Mouse (Mus musculus): ENCODE data around the gene Mast2.
A peak's percentile ranks its signal among the peaks of the same experiment; 100 is the strongest.

Mast2 gene

DNA sequence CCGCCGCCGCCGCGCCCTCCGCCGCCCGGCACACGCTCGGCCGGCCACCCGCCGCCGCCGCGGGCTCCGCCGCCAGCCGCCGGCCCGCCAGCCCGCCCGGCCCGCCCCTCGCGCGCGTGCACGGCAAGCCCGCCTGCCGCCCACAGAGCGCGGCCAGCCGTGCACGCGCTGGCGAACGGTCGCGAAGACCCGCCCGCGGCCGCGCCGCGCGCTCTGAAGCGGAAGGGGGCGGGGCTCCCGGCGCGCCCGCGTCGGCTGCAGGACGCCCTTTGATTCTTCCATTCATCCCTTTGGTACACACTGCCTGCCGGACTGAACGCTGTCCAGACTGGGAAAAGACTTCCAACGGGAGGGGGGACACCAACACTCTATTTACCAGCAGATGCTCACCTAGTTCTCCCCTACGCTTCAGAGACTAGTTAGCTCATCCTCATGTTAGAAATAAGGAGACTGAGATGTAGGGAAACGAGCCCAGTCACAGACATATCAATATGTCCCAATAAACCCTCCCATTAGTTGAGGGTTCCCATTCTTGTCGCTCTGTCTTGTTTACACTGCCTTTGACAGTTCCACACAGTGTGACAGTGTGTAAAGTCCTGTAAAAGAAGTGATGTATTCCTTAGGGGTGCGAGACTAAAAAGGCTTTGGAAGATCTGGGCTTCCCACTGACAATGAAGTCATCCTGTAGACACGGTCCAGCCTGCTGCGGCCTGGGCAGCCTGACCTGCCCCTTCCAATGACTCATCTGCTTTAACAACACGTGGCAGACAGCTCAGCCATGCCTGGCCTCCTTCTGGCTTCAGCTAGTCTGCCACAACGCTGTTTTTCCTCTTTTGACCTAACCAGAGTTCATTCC lies at the start of gene Mast2:
Gene Mast2, minus strand, starts transcription at position 58 of the 856 bp plus-strand sequence.
- DNase-seq = peak; percentile 93

DNA sequence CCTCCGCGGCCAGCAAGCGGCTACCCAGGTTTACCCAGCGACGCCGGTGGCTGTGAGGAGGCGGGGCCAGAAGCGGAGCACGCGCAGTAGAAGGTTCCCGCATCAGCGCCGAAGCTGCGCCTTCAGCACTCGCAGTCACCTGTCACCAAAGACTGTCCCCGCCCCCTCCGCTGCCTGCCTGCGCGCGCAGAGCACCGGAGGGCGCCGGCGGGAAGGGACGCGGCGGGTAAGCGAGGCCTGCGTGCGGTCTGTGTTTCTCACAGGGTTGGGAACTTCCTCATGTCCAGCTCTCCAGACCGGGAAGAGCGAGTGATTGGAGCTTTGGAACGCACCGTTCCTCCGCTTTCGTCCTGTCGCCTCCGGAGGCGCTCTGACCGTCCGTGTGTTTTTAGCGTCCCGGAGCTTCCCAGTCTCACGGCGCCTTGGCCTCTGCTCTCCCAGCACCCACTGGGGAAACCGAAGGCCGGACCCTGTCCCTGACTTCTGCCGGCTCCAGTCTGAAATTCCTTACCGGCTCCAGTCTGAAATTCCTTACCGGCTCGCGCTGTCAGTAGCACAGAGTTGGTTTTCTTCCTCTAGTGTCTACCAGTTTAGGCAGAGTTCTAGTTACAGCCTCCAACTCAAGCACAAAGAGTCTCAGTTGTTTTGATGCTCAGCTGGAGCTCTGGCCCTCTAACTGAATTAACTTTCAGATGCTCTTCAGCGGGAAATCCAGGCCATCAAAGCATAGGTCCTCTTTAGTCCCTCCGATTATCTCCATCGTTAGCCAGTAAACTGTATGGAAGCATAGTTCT lies 43.6 kb upstream of the Mast2 start, which contains the start of gene Ipp:
Gene Ipp, plus strand, starts transcription at position 125 of the 794 bp plus-strand sequence.
- DNase-seq = peak; percentile 98

DNA sequence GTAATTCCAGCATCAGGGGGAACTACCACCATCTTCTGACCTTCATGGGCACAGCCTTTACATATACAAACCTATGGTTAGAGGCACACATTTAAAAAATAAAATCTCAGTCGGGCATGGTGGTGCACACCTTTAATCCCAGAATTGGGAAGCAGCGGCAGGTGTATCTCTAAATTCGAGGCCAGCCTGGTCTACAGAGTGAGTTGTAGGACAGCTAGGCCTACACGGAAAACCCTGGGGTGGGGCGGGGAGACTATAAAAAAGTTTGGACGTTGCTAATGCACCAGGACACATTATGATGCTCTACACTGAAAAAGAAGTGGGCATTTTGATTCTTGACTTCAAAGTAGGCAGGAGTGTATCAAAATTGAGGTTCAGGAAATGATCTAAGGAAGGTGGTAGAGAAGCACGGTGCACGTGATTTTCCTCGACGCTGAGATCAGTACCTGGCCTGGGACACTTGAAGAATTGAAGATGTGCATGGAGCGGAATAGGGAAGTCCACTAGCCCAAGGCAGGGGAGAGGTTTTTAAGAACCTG lies 43.0 kb upstream of the Mast2 start:
- peak; percentile 17 for DNase-seq

DNA sequence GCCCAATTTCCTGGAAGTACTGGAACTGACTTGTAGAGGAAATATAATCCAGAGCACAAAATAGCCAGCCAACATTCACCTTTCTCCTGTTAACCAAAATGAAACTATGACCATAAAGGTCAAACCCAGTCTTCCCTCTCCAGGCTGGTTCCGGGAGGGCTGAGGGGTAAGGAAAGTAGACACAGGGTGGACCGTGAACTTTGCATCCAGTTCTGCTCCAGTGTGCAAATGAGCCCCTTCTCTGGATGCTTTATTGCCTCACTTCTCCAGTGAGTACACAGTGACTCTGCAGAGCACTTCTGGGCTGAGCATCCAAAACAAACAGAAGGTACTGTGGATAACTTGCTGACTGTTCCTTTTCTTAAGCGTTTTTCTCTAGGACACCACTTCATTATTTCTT lies 36.0 kb upstream of the Mast2 start:
- DNase-seq = peak; percentile 14

DNA sequence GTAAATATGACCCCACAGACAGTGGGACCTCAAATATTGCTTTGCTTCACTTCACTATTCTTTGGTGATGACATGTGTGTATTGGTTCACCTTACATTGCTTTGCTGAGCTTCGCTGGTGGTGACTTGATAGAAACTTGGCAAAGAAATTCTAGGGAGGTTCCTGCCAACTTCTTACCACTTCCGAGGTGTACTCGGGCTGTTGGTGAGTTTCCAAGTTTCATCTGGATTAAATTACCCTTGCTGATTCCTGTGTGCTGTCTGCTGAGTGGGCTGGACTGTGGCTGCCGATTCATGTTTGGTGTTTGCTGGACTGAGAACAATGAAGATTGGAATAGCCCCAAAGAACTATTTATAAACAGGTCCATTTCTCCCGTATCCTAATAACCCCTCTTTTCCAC lies 29.7 kb upstream of the Mast2 start:
- DNase-seq = no peak

DNA sequence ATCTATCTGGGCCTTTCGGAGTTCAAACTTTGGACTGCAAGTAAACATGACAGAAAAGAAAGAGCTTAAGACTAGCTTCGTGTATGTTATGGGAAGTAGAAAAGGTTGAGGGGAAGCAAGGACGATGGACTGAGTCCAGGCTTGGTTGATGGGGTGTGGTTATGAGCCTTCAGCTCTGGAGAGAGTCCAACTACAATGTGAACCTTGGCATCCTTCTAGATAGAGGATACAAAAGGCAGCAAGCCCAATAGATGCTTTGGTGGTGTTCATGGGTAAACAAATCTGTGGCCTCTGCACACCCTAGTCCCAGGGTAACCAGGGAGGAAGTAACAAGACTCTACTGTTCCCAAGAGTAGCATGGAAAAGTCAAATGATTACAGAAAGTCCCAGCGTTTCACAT lies 28.5 kb upstream of the Mast2 start:
- peak; percentile 18 for DNase-seq

DNA sequence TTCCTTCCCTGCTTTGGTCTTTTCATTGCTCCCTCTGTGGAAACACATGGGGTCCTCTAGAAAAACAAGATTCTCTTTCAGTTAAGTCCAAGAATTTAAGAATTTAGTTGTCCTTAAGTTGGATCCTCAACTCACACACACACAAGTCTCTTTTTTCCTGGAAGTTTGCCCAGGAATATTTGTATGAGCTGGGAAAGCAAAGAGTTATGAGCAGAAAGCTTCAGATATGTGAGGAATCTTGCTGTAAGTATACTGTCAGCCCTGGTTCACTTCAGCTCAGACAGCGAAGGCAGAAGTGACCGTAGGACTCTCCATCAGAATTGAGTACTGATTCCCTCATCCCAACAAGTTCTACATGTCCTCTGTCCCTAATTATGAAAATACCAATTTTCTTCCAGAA lies 27.9 kb upstream of the Mast2 start:
- DNase-seq = no peak

DNA sequence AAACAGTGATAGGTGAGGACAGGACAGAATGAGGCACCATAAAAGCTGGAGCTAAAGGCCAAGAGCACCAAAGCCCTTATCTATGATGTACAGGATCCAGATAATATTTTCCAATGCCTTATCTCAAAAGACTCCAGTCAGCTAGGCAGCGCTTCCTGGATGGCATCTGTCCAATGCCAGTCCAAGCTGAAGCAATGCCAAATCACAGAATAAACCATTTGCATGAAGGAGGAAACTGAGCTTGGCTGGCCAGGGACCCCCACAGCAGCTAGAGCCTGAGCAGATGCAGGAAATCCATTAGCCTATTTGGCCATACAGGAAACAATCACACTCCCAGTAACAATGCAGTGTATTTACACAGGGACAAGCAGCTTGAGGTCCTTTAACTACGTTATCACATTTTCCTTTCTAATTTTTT lies 27.1 kb upstream of the Mast2 start:
- peak; percentile 74 for DNase-seq

DNA sequence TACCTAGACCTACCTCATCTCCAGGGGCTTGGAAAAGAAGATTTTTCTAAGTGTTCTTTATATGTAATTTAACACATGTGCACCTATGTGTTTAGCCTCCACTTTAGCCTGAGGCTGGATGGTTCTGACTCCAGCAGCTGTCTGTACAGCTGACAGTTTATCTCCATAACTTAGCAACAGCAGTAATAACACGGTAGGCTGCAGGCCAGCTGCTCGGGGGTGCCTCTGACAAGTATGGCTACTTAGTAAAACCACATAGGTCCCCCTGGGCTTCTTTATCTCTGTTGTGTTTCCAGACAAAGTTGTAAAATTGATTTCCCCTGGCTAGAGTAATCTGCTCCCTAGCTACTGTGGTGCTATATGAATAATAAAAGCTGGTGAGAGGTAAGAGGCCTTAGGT lies 19.5 kb upstream of the Mast2 start:
- peak; percentile 47 for DNase-seq

DNA sequence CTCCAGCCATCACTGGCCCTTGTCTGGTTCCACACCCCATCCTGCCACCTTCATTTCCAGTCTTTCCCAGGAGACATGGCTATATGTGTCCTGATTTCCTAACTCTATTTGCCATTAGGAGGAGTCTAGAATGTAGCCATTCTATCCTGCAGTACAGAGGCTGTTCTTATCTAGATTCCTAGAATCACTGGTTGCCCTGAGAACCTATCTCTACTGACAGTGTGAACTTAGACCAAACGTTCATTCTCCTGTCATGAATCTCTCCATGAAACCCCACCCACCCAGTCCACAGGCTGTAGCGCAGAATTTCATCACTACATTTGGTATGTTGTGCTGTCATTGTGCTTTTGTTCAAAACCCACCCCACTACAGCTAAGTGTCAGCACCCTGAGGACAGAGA lies 17.3 kb upstream of the Mast2 start:
- DNase-seq = no peak

DNA sequence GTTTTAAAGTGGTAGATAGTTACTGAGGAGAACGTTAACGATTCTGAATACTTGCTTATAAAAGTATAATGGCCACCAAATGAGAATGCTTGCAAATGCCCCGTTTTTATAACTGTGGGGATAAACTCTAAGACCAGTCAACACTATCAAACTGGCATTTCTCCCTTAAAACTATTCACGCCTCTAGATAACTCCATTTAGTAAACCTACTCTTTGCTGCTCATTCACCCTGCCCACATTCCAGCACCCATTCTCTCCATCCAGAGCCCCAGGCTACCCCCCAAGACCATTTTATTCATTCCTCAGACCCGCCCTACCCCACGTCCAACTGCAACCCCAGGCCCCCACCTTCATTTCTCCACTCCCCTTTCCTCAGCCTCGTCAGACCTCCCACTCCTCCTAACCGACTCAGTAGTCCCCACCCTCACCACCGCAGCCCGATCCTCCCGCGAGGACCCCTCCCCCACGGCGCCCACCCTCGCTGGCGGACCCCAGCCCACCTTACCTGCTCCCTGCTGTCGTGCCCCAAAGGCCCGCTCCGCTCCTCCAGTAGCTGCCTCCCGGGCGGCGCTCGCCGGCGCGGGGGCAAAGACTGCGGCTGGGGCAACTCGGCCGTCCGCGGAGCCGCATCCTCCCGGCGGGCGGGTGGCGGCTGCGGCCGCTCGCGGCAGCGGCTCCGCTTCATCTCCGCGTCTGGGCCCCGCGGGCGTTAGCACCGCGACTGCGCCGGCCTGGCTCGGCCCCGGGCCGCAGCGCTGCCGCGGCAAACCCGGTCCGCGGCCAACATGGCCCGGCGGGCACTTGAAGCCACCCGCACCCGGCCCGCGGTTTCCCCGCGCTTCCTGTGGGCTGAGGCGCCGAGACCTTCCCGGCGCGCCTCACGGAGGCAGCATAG lies 505 bp downstream of the Mast2 start:
- peak; percentile 63 for DNase-seq

DNA sequence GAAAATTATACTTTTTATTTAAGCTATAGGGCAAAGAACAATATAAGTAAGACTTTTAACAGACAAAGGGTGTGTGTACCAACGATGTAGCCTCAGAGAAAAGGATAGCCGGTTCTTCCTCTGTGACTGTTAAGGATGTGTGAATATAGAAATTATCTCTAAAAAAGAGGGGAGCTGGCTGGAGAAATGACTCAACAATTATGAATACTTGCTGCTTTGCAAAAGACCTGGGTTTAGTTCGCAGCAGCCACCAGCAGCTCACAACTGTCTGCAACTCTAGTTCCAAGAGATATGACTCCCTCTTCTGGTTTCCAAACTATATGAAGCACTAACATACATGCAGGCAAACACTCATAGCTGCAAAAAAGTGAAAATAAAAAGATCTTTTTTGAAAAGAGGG lies 2.0 kb downstream of the Mast2 start:
- DNase-seq = no peak

DNA sequence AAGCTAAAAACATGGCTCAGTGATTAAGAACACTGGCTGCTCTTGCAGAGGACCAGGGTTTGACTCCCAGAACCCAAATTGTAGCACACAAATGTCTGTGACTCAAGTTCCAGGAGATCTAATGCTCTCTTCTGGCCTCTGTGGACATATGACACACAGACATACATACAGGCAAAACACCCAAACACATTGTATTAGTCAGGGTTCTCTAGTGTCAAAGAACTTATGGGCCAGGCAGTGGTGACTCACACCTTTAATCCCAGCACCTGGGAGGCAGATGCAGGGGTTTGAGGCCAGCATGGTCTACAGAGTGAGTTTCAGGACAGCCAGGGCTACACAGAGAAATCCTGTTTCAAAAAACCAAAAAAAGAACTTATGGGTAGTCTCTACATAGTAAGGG lies 12.4 kb downstream of the Mast2 start:
- DNase-seq = no peak

DNA sequence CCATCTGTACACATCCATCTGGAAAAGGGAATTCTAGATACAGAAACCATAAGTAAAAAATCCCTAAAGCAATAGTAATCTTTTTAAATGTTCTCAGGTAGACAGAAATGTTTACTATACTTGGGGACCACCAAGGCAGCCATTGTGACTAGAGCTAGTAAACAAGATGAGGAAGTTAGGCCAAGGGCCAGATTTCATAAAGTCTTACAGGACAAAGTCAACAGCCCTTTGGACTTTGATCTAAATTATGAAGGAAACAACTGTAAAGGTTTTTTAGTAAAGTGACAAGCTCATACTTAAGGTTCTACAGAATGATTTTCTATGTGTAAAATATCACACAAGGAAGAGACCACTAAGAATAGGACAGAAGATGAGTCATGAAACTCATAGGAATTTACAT lies 14.0 kb downstream of the Mast2 start:
- no peak for DNase-seq

DNA sequence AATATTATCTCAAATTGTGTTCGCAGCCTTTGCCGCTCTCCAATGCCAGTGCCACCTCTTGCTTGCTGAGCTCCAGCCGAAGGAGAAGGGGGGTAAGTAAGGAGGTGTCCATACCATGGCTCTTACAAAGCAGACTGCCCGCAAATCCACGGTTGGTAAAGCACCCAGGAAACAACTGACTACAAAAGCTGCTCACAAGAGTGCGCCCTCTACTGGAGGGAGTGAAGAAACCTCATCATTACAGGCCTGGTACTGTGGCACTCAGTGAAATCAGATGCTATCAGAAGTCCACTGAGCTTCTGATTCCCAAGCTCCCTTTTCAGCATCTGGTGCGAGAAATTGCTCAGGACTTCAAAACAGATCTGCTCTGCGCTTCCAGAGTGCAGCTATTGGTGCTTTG lies 15.3 kb downstream of the Mast2 start:
- DNase-seq = peak; percentile 43

DNA sequence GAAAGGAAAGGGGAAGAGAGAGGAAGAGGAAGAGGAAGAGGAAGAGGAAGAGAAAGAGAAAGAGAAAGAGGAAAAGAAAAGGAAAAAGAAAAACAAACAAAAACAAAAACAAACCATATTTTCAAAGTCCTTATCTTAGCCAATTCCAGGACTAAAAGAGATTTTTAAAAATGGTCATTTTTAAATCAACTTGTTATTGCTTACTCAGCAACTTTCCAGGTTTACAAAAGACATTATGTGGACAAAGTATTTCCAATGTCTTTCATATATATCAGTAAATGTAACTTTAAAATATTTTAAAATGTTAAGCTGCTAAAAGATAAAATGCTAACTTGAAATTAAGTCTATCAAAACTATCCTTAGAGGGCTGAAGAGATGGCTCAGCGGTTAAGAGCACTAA lies 24.6 kb downstream of the Mast2 start:
- no peak for DNase-seq

DNA sequence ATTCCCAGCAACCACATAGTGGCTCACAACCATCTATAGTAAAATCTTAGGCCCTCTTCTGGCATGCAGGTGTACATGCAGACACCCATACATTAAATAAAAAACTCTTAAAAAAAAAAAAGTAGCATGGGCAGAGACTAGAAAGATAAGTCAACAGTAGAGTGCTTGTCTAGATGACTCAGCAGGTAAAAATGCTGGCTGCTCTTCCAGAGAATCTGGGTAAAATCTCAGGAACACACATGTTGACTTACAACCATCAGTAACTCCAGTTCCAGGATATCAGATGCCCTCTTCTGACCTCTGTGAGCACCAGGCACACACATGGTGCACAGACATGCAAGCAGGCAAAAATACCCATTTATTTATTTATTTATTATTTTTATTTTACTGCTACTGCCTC lies 25.4 kb downstream of the Mast2 start:
- DNase-seq = no peak

DNA sequence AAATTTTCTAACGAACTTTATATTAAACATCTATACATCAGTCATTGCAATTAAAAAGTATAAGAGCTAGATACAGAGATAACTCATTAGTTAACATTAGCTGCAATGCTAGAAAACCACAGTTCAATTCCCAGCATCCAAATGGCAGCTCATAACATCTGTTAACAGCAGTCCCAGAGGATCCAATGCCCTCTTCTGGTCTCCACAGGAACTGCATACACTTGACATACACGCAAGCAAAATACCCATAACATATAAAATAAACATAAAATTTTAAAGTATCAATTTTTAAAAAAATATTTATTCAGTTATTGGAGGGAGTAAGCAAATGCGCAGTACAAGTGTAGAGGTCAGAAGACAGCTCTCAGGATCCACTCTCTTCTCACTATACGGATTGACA lies 28.4 kb downstream of the Mast2 start:
- DNase-seq = no peak

DNA sequence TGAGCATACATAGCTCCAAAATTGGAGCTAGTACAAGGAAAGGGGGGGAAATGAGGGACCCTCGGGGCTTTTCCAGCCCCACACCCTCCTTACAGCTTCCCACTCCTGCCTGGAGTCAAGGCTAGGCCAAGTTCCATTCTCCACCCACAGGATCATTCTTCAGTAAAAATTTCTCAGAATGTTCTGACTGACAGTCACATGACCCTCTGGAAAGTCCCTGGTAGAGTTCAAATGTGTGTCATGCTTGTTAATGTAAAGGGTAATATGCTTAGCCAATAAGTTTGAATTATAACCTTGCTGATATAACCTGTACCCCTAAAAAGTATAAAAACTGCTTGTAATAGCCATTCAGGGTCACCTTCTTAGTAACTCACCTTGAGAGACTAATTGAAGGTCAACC lies 41.8 kb downstream of the Mast2 start:
- no peak for DNase-seq

DNA sequence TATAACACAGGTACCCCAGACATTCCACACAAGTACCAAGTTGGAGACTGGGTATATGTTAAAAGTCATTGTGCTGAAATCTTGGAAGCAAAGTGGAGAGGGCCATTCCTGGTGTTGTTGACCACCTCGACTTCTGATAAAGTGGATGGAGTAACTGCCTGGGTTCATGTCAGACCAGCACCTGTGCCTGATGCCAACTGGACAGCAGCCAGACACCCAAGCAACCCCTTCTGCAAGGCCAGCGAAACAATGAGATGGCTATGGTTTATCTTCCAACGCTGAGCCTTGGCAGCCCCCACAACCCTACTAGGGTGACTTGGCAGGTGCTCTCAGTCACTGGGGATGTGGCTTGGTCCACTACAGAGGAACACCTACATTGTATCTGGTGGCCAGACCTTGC lies 42.8 kb downstream of the Mast2 start:
- DNase-seq = no peak

DNA sequence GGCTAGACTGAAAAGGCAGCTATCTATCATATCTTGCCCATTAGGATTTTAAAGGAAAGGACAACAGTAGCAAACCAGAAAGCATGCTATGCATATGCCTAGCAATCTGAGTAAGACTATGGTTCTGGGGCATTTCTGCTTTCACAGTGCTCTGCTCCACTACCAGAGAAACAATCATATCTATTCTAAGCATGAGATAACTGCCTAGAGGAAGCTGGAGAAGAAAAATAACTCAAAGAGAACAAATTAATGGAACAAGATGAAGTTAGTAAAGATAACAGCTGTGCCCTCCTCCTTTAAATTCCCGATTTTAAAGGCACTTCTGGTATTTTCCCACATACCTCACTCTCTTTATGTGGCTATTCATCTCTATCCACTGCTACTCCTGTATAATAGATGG lies 51.0 kb downstream of the Mast2 start:
- no peak for DNase-seq

DNA sequence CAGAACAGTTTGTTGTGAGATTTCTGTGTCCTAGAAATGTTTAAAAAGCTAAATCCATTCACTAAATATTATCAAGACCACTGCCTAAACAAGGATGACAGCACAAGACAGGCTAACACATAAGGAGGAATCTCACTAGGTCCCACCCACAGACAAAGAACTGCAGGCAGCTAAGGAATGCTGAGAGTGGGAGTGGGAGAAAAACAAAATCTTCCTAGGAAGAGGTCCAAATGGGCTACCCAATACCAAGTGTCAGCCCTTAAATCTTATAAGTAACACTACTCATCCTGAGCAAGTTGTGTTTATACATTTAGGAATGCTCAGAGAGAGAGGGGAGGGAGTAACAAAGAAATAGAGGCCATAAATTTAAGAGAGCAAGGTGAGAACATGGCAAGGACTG lies 52.6 kb downstream of the Mast2 start:
- DNase-seq = no peak

DNA sequence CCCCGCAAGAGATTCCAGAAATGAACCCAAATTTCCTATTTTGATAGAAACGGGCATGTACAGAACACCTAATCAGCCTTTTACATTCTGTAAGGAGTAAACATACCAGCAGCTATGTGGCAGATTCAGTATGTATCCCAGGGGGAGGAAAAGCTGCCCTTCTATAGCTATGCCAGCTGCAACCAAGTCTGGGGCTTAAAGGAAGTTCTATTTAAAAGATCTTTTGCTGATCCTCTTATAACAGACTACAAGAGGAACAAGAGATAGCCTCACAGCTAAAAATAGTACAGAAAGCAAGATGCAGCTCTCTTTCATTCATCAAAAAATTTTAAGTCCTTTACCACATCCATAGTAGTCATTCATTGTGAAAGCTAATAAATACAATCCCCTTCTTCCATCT lies 57.3 kb downstream of the Mast2 start:
- DNase-seq = no peak
